Mouse (Mus musculus) olfactory bulb, adult 2 months (tissue): Measurements from ENCODE around the gene Mrps27.

Experiments
- CTCF ChIP-seq: fragments of 200-500 bp; IDR thresholded peaks from 2 replicates; pipeline ENCODE4 v1.5.1; 2012; ENCODE audit warnings: low read depth, mild to moderate bottlenecking, low read length, moderate library complexity; ENCODE audit not compliant: insufficient read depth
- POLR2A ChIP-seq: fragments of 200-500 bp; IDR thresholded peaks from 2 replicates; pipeline ENCODE4 v1.6.1; 2012; ENCODE audit warnings: mild to moderate bottlenecking, low read depth, low read length, moderate library complexity; ENCODE audit not compliant: insufficient read depth

GRCm38 (mm10) chr13:99303846-99304245, 40.7 kb upstream of the Mrps27 start:
- TF ChIP-seq CTCF (no peak), POLR2A (no peak)
